Mouse (Mus musculus): ENCODE results near the gene Bhlha15. TPM values are rescaled to one million over a fixed set of nuclear protein-coding genes. Genes with fewer than 3 reads are reported as not detected.

Bhlha15 gene
- 0.28 and 0.38 TPM in 2 replicates for polyA plus RNA-seq (2015; fragmentation: Nextera tagmentation; extraction: Ambion mirVana)

DNA sequence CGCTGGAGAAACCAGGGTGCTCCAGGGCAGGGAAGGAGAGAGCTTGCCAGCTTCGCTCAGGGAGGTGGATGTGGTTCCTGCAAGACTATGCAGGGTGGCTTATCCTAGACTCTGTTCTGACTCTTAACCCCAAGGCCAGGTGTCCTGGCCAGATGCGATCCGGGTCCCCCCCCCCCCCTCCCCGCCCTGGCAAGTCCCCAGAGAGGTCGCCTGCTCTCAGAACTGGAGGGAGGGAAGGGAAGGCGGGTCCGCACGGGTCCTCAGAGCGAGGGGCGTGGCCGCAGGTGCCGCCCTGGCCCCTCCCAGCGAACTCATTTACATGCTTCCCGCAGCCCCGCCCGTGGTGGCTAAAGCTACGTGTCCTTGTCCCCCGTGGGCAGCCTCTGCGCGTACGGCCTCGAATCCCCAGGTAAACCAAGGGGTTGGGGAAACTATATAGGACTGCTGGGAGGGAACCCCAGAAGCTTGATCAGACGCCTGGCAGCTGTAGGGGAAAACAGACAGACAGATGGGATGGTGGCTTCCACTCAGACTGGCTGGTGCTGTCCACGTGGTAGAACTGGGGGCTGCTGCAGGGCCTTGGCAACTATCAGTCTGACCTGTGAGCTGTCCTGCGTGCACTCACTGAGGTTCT lies at the start of gene Bhlha15:
Gene Bhlha15 (plus strand): TSS at position 337 of the 634 bp plus-strand sequence.
- no peaks in the 10 kb centered on the region for H3K9me3 ChIP-seq
- no peak within 1 kb of the TSS for H3K9ac ChIP-seq
- no peak within 1 kb of the TSS for H3K27ac ChIP-seq
- WGBS: 2% methylated on average over 22 of the region's 26 CpGs
- ATAC-seq (ENCODE audit: insufficient number of reproducible peaks, low FRiP score, low TSS enrichment, low read depth): no peak
- H3K36me3 ChIP-seq: peaks cover 9% of the 10 kb centered on the region
- no peaks in the 10 kb centered on the region for H3K27me3 ChIP-seq
- peak within 1 kb of the TSS; percentile 26 for H3K4me3 ChIP-seq
- H3K4me1 ChIP-seq: peaks cover 18% of the 10 kb centered on the region
- H3K4me2 ChIP-seq: peak within 1 kb of the TSS; percentile 51

DNA sequence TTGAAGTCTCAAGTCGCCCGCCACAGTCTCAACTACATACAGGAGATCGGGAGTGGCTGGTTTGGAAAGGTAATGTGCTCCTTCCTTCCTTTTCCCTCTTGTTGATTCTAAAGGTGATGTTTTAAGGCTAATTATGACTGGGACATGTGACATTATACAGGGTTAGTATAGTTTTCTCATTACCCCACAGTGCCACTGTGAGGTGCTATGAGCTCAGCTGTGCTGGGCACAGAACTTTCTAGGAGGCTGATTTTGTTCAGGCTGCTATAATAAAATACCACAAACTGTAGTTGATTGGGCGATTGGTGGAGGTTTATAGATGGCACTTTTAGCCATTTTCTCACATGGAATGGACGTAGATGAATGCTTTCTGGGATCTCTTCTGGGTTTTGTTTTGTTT lies 46.6 kb upstream of the Bhlha15 start:
- Histone ChIP-seq H3K4me2 (no peak overlapping the region), H3K27ac (no peak overlapping the region), H3K4me1 (no peaks in the 10 kb centered on the region), H3K4me3 (no peak overlapping the region), H3K36me3 (peaks cover 32% of the 10 kb centered on the region), H3K9ac (no peak overlapping the region), H3K9me3 (no peaks in the 10 kb centered on the region), H3K27me3 (no peaks in the 10 kb centered on the region)
- no peak for ATAC-seq (ENCODE audit: insufficient number of reproducible peaks, low FRiP score, low TSS enrichment, low read depth)
- 88% methylated on average over 5 of the region's 5 CpGs for WGBS

DNA sequence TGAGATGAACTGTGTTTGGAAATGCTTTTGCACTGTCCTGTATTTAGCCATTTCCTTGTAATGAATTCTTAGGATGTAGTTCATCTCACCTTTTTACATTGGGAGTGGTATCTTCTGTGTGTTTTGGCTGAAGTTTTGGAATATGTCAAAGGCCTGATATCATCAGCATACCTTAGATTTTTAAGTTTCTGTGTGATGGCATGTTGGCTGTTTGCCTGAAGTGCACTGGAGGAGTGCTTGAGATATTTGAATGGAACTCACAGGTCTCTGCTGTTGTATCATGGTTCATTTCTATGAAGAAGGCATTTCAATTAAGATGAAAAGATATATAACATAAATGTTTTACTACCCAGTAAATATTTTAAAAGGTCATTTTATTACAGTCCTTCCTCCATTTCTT lies 43.2 kb upstream of the Bhlha15 start:
- ATAC-seq (ENCODE audit: insufficient number of reproducible peaks, low FRiP score, low TSS enrichment, low read depth): no peak
- H3K27ac ChIP-seq: no peak overlapping the region
- H3K36me3 ChIP-seq: peaks cover 42% of the 10 kb centered on the region
- H3K4me3 ChIP-seq: no peak overlapping the region
- no peak overlapping the region for H3K4me2 ChIP-seq
- H3K9me3 ChIP-seq: no peaks in the 10 kb centered on the region
- H3K4me1 ChIP-seq: no peaks in the 10 kb centered on the region
- no peak overlapping the region for H3K9ac ChIP-seq
- H3K27me3 ChIP-seq: no peaks in the 10 kb centered on the region

GRCm38 (mm10) chr5:144149530-144149929 lies 40.6 kb upstream of the Bhlha15 start:
- no peak for ATAC-seq (ENCODE audit: insufficient number of reproducible peaks, low FRiP score, low TSS enrichment, low read depth)
- Histone ChIP-seq H3K27ac (no peak overlapping the region), H3K4me2 (no peak overlapping the region), H3K27me3 (no peaks in the 10 kb centered on the region), H3K4me1 (no peaks in the 10 kb centered on the region), H3K9me3 (no peaks in the 10 kb centered on the region), H3K9ac (no peak overlapping the region), H3K4me3 (no peak overlapping the region), H3K36me3 (peaks cover 36% of the 10 kb centered on the region)
- 95% methylated on average over 4 of the region's 4 CpGs for WGBS

- Histone ChIP-seq H3K4me3 (no peak overlapping the region), H3K4me2 (no peak overlapping the region), H3K27ac (no peak overlapping the region), H3K4me1 (no peaks in the 10 kb centered on the region), H3K9me3 (no peaks in the 10 kb centered on the region), H3K36me3 (peaks cover 35% of the 10 kb centered on the region), H3K9ac (no peak overlapping the region), H3K27me3 (no peaks in the 10 kb centered on the region)
- ATAC-seq (ENCODE audit: insufficient number of reproducible peaks, low FRiP score, low TSS enrichment, low read depth): no peak
- WGBS: 82% methylated on average over 4 of the region's 4 CpGs
These were observed 38.8 kb upstream of the Bhlha15 start for GRCm38 (mm10) chr5:144151270-144151669.

DNA sequence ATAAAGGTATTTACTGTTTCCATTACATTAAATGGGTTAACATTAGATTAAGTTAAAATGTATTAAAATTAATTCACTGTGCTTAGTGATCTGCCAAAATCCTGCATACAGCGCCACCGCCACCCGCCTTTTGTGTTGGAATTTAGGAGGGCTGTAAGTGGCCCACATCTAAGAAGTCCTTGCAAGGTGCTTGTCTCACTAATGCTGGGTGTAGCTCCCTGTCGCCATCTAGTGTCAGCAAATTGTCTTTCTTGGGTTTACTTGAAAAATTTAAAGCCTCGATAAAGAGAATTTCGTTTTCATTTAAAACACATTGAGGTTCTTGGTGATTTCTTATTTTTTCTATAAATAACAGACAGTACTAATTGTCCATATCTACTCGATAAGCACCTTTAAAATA lies 35.6 kb upstream of the Bhlha15 start:
- Histone ChIP-seq H3K27me3 (no peaks in the 10 kb centered on the region), H3K4me2 (no peak overlapping the region), H3K36me3 (peaks cover 15% of the 10 kb centered on the region; the same call in 1 of the 2 replicates), H3K9me3 (no peaks in the 10 kb centered on the region), H3K27ac (no peak overlapping the region), H3K4me1 (peaks cover 8% of the 10 kb centered on the region; the same call in 1 of the 2 replicates), H3K9ac (no peak overlapping the region), H3K4me3 (no peak overlapping the region)
- ATAC-seq (ENCODE audit: insufficient number of reproducible peaks, low FRiP score, low TSS enrichment, low read depth): no peak
- 27% methylated on average over 7 of the region's 7 CpGs for WGBS

GRCm38 (mm10) chr5:144158604-144159003 lies 31.5 kb upstream of the Bhlha15 start:
- peak overlapping the region; percentile 59; the same call in 1 of the 2 replicates for H3K27ac ChIP-seq
- no peaks in the 10 kb centered on the region for H3K27me3 ChIP-seq
- peaks cover 15% of the 10 kb centered on the region for H3K4me1 ChIP-seq
- H3K36me3 ChIP-seq: peaks cover 9% of the 10 kb centered on the region; the same call in 1 of the 2 replicates
- ATAC-seq (ENCODE audit: insufficient number of reproducible peaks, low FRiP score, low TSS enrichment, low read depth): no peak
- no peak overlapping the region for H3K4me3 ChIP-seq
- no peak overlapping the region for H3K4me2 ChIP-seq
- 29% methylated on average over 4 of the region's 4 CpGs for WGBS
- no peaks in the 10 kb centered on the region for H3K9me3 ChIP-seq
- no peak overlapping the region for H3K9ac ChIP-seq

- Histone ChIP-seq H3K9ac (no peak overlapping the region), H3K4me3 (no peak overlapping the region), H3K36me3 (peaks cover 13% of the 10 kb centered on the region), H3K4me2 (no peak overlapping the region), H3K27ac (peak overlapping the region; percentile 59; the same call in 1 of the 2 replicates), H3K4me1 (peaks cover 15% of the 10 kb centered on the region), H3K9me3 (no peaks in the 10 kb centered on the region), H3K27me3 (no peaks in the 10 kb centered on the region)
- no peak for ATAC-seq (ENCODE audit: insufficient number of reproducible peaks, low FRiP score, low TSS enrichment, low read depth)
- 77% methylated on average over 8 of the region's 8 CpGs for WGBS
These were observed 30.9 kb upstream of the Bhlha15 start for GRCm38 (mm10) chr5:144159137-144159536.

DNA sequence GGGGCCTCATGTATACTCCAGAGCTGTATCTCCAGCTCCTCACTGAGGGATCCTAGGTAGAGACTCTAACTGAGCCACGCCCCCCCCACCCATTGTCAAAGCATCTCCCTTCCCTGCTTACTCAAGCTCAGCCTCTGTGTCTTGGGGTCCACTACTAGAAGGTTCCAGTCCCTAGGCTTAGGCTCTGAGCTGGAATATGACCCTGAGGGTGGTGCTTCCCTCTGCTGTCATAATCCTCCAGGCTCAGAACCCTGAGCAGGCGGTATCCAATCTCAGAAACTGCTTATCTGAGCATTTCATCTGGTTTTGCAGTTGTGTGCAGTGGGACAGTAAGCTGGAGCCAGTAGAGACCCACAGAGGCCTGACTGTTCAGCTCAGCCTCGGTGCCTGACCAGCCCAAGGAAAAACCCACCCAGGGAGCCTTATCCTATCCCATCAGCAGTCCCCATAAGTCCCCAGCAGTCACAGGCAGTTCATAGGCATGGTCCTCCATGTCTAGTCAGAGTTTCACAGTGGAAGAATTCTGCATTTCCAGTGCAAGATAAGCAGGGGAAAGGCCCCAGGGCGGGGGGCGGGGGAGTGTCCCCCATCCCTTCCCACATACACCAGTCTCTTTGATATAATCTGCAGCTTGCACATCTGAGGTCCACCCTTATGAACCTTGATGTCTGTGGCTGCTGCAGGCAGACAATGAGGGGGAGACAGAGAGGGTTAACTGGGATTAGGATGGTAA lies 27.8 kb upstream of the Bhlha15 start:
- Histone ChIP-seq H3K4me2 (no peak overlapping the region), H3K27ac (no peak overlapping the region), H3K9me3 (no peaks in the 10 kb centered on the region), H3K4me3 (no peak overlapping the region), H3K27me3 (no peaks in the 10 kb centered on the region), H3K36me3 (peaks cover 21% of the 10 kb centered on the region), H3K4me1 (peaks cover 15% of the 10 kb centered on the region), H3K9ac (no peak overlapping the region)
- no peak for ATAC-seq (ENCODE audit: insufficient number of reproducible peaks, low FRiP score, low TSS enrichment, low read depth)
- WGBS: 72% methylated on average over 5 of the region's 5 CpGs

DNA sequence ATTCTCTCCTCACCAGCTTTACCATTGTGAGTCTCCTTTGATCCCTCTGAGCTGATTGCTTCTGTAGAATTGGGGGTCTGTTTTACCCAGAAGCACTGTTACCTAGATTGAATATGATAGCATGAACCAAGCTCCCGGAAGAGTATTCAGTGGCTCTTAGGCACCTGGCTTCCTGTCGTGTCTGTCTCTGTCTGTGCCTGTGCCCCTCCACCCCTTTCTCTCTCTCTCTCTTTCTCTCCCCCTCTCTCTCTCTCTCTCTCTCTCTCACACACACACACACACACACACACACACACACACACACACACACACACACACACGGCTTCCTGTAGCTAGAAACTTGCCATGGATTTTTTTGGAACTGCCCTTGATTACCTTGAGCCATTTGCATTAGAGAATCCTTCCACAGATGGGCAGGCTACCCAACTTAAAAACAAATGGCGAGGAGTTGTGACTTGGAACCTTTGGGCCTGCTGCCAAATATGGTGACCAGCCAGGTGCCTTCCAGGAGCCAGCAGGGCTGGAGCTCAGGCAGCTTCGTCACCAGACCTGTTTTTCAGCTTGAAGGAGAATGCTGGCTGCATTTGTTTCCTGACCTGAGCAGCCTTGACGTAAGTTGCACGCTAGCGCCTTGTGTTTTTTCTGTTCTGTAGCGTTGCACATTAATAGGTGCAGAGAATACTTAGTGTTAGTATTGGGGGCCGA lies 27.1 kb upstream of the Bhlha15 start:
- Histone ChIP-seq H3K27ac (no peak overlapping the region), H3K27me3 (no peaks in the 10 kb centered on the region), H3K4me3 (no peak overlapping the region), H3K4me2 (no peak overlapping the region), H3K9ac (no peak overlapping the region), H3K36me3 (peaks cover 21% of the 10 kb centered on the region), H3K9me3 (no peaks in the 10 kb centered on the region), H3K4me1 (peaks cover 15% of the 10 kb centered on the region)
- no peak for ATAC-seq (ENCODE audit: insufficient number of reproducible peaks, low FRiP score, low TSS enrichment, low read depth)
- whole genome bisulfite sequencing: 58% methylated on average over 10 of the region's 10 CpGs

DNA sequence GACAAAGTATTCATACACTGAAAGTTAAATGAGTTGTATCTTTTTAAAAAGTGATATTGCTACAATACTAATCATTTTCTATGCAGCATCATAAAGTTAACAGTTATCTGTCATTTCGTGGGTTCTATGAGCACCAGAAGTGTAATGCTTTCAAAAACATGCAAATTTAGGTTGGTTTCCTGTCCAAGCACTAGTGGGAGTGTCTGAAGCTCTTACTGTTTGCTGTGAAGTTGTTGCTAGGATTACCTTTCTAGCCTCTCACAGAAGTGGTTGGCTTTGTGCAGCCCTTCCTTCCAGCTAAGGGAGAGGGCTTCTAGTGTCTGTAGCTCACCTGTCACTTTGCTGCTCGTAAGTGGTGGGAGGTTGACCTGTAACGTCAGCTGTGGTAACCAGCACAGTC lies 24.3 kb upstream of the Bhlha15 start:
- H3K4me1 ChIP-seq: peaks cover 7% of the 10 kb centered on the region; the same call in 1 of the 2 replicates
- ATAC-seq (ENCODE audit: insufficient number of reproducible peaks, low FRiP score, low TSS enrichment, low read depth): no peak
- H3K27ac ChIP-seq: no peak overlapping the region
- H3K4me3 ChIP-seq: no peak overlapping the region
- no peak overlapping the region for H3K9ac ChIP-seq
- H3K36me3 ChIP-seq: peaks cover 35% of the 10 kb centered on the region
- no peak overlapping the region for H3K4me2 ChIP-seq
- H3K9me3 ChIP-seq: no peaks in the 10 kb centered on the region
- WGBS: 81% methylated on average over 3 of the region's 3 CpGs
- no peaks in the 10 kb centered on the region for H3K27me3 ChIP-seq

Measured in limb, embryonic 15.5 days (tissue).